Mouse (Mus musculus): Measurements from ENCODE around the gene Tpbpa. TPM values are rescaled to one million over a fixed set of nuclear protein-coding genes. Genes with fewer than 3 reads are reported as not detected.
"Not testable (repeated sequence)": the region's sequence is repeated elsewhere in the genome, so short reads cannot be mapped to it uniquely, and the experiment has no call there.

Tpbpa gene
- polyA plus RNA-seq, 1 experiment from 2014 or later: not detected

- not testable (repeated sequence) for ATAC-seq (ENCODE audit: insufficient number of reproducible peaks, insufficient read depth, low FRiP score, low read depth); H3K27me3 ChIP-seq (ENCODE audit: control insufficient read depth, insufficient read depth, low read length); H3K4me3 ChIP-seq (ENCODE audit: low read depth, low read length); H3K4me1 ChIP-seq (ENCODE audit: control insufficient read depth, insufficient read depth, low read length); H3K36me3 ChIP-seq (ENCODE audit: control insufficient read depth, insufficient read depth, low read length); H3K27ac ChIP-seq (ENCODE audit: low read length); H3K4me2 ChIP-seq (replicated peaks; ENCODE audit: low read depth, low read length); H3K9me3 ChIP-seq (ENCODE audit: control insufficient read depth, low read depth, low read length); H3K9ac ChIP-seq (replicated peaks; ENCODE audit: low read depth, low read length)
- WGBS: 77% methylated on average over 8 of the region's 8 CpGs
Observed at GRCm38 (mm10) chr13:60896794-60897193, 45.0 kb downstream of the Tpbpa start, which contains the start of gene Gm49392. Gene Gm49392, minus strand, starts transcription at chr13:60896894.

- H3K27ac ChIP-seq (ENCODE audit: low read length): no peak overlapping the region
- no peaks in the 10 kb centered on the region for H3K27me3 ChIP-seq (ENCODE audit: control insufficient read depth, insufficient read depth, low read length)
- no peak overlapping the region for H3K4me3 ChIP-seq (ENCODE audit: low read depth, low read length)
- H3K9me3 ChIP-seq (ENCODE audit: control insufficient read depth, low read depth, low read length): no peaks in the 10 kb centered on the region
- H3K9ac ChIP-seq (replicated peaks; ENCODE audit: low read depth, low read length): no peak overlapping the region
- no peaks in the 10 kb centered on the region for H3K4me1 ChIP-seq (ENCODE audit: control insufficient read depth, insufficient read depth, low read length)
- H3K36me3 ChIP-seq (ENCODE audit: control insufficient read depth, insufficient read depth, low read length): no peaks in the 10 kb centered on the region
- no peak for ATAC-seq (ENCODE audit: insufficient number of reproducible peaks, insufficient read depth, low FRiP score, low read depth)
- no peak overlapping the region for H3K4me2 ChIP-seq (replicated peaks; ENCODE audit: low read depth, low read length)
Observed at GRCm38 (mm10) chr13:60895406-60896160, 46.2 kb downstream of the Tpbpa start.

GRCm38 (mm10) chr13:60892301-60892700 lies 49.5 kb downstream of the Tpbpa start:
- Histone ChIP-seq H3K9me3 (ENCODE audit: control insufficient read depth, low read depth, low read length) (no peaks in the 10 kb centered on the region), H3K27me3 (ENCODE audit: control insufficient read depth, insufficient read depth, low read length) (no peaks in the 10 kb centered on the region), H3K36me3 (ENCODE audit: control insufficient read depth, insufficient read depth, low read length) (no peaks in the 10 kb centered on the region), H3K27ac (ENCODE audit: low read length) (no peak overlapping the region), H3K9ac (replicated peaks; ENCODE audit: low read depth, low read length) (no peak overlapping the region), H3K4me1 (ENCODE audit: control insufficient read depth, insufficient read depth, low read length) (no peaks in the 10 kb centered on the region), H3K4me3 (ENCODE audit: low read depth, low read length) (no peak overlapping the region), H3K4me2 (replicated peaks; ENCODE audit: low read depth, low read length) (no peak overlapping the region)
- WGBS: 93% methylated on average over 1 of the region's 1 CpGs
- no peak for ATAC-seq (ENCODE audit: insufficient number of reproducible peaks, insufficient read depth, low FRiP score, low read depth)

Other genes starting within 250 kb of the Tpbpa start
- not detected in 2 replicates for gene BC051665, start 155.6 kb downstream of the Tpbpa start, polyA plus RNA-seq (2014; fragmentation: Nextera tagmentation; extraction: Ambion mirVana)
- gene Ctsll3, start 139.1 kb downstream of the Tpbpa start, polyA plus RNA-seq (2014; fragmentation: Nextera tagmentation; extraction: Ambion mirVana): not detected in 2 replicates
- gene 4930486L24Rik, start 77.5 kb downstream of the Tpbpa start, polyA plus RNA-seq (2014; fragmentation: Nextera tagmentation; extraction: Ambion mirVana): not detected in 2 replicates
- gene Gm49392, start 45.1 kb downstream of the Tpbpa start, polyA plus RNA-seq (2014; fragmentation: Nextera tagmentation; extraction: Ambion mirVana): 0.20 TPM in 1 of 2 replicates, not detected in the other
- gene Ctla2b, start 44.5 kb downstream of the Tpbpa start, polyA plus RNA-seq (2014; fragmentation: Nextera tagmentation; extraction: Ambion mirVana): 3.8 and 4.6 TPM in 2 replicates
- not detected in 2 replicates for gene Tpbpb, start 37.1 kb downstream of the Tpbpa start, polyA plus RNA-seq (2014; fragmentation: Nextera tagmentation; extraction: Ambion mirVana)
- gene Gm49393, start 6.4 kb downstream of the Tpbpa start, polyA plus RNA-seq (2014; fragmentation: Nextera tagmentation; extraction: Ambion mirVana): not detected in 2 replicates
- gene Gm49391, start 5.4 kb downstream of the Tpbpa start, polyA plus RNA-seq (2014; fragmentation: Nextera tagmentation; extraction: Ambion mirVana): 1.2 and 1.6 TPM in 2 replicates
- gene Ctla2a, start 5.4 kb downstream of the Tpbpa start, polyA plus RNA-seq (2014; fragmentation: Nextera tagmentation; extraction: Ambion mirVana): 25.5 and 28.8 TPM in 2 replicates
- not detected in 2 replicates for gene Ctsj, start 64.0 kb upstream of the Tpbpa start, polyA plus RNA-seq (2014; fragmentation: Nextera tagmentation; extraction: Ambion mirVana)
- not detected in 2 replicates for gene Ctsq, start 98.6 kb upstream of the Tpbpa start, polyA plus RNA-seq (2014; fragmentation: Nextera tagmentation; extraction: Ambion mirVana)
- gene Ctsr, start 222.3 kb upstream of the Tpbpa start, polyA plus RNA-seq (2014; fragmentation: Nextera tagmentation; extraction: Ambion mirVana): not detected in 2 replicates